Mouse (Mus musculus): ENCODE data around the gene Hoxb7.

The Hoxb7 gene

GRCm38 (mm10) chr11:96317608-96318367 lies 31.4 kb downstream of the Hoxb7 start, which contains the start of gene Hoxb4:
TSS of gene Hoxb4 (plus strand) at chr11:96318267.
- DNase-seq = no peak

GRCm38 (mm10) chr11:96318368-96319070 lies 32.1 kb downstream of the Hoxb7 start:
- no peak for DNase-seq

DNA sequence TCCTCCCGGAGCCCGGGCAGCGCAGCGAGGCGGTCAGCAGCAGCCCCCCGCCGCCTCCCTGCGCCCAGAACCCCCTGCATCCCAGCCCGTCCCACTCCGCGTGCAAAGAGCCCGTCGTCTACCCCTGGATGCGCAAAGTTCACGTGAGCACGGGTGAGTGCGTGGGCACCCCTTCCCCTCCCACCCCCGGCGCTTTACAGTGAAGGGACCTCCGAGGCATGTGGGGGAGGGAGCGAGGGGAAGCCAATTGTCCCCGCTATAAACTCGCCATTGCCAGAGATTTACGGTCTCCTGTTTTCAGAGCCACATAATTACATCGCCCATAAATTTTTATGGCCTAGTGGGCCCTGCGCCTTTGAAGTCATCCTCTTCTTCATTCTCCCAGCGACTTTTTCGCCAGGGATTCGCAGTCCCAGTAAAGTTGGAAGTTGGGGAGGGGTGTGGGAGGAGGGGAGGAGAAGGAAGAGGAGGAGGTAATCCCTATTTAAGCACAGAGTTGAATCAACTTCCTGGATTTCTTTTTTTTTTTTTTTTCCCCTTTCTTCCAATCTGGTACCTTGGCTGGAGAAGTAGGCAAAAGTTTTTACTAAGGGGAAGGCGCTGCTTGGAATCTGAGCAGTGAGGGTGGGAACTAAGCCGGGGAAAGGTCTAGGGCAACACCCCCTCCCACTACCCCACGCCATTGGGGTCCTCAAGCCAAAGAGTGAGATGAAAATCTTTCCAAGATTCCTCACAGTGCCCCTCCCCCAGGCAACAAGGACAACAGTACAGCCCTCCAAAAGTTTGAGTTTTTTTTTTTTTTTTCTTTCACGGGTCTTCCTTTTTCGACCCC lies 32.9 kb downstream of the Hoxb7 start:
- no peak for DNase-seq

GRCm38 (mm10) chr11:96319910-96320309 lies 33.5 kb downstream of the Hoxb7 start:
- no peak for DNase-seq

DNA sequence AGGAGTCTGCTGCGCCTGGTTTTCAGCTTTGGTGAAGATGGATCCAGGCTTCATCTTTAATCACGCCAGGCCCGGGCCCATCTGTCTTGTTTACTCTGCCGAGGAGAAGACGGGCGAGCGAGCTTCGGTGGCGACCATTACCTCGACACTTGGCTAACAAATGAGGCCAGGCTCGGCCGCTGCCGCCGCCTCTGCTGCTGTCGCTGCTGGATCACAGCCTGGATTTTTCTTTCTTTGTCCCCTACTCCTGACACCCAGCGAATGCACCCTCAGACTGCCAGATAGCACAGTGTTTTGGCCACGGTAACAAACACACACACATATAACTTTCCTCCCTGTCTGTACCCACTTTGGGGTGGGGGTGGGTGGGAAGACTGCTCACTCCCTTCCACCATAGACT lies 34.3 kb downstream of the Hoxb7 start:
- DNase-seq = no peak

DNA sequence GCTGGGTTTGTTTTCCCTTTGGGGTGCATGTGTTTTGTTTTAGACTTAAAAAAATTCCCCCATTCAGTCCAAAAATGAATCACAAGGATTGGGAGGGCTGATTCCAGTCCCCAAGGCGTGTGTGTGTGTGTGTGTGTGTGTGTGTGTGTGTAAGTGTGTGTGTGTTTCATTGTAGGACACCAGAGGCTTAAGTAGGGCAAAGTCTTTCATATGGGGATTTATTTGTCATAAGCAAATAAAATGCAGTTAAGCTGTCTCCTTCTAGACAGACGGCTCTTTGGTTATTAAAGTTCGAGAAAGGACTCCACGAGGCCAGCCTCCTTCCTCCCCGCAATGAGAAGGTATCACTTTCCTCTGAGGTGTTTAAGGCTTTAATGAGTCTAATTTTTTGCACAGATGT lies 35.4 kb downstream of the Hoxb7 start:
- no peak for DNase-seq

DNA sequence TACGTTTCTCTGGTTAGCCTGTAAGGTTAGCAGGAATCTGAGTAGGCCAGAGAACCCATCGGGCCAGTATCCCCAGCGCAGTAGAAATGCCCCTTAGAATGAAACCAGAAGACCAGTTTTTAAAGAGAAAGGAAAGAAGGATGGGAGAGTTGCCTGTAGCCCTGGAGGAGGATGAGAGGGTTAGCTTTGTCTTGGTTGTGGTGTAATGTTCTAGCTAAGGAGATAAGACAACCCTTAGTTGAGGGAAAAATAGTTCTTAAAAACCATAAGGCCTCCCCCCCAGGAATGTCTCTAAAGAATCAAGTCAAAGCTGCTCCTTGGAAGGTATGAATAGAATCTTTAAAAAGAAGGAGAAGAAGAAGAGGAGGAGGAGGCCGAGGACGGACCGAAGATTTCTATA lies 36.3 kb downstream of the Hoxb7 start:
- no peak for DNase-seq

DNA sequence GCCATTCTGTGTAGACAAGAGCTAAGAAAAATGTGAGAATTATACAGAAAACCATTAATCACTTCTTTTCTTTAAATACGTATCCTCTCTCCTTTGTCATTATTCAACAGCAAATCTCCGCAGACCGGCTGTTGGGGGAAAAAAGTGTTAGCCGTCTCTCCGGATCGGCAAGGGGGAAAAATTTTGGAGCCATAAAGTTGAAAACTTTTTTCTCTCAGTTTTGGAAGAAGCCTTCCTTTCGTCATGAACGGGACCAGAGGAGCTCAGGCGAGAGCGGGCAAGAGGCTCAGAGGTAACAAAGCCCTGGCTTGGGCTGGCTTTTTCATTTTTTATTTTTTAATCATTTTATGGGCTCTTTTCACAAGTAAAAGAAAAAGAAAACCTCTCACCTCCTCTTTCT lies 36.7 kb downstream of the Hoxb7 start, which contains the start of gene Hoxb3:
Hoxb3 (plus strand) TSS at position 173 of the 400 bp plus-strand sequence.
- no peak for DNase-seq

GRCm38 (mm10) chr11:96324125-96324524 lies 37.7 kb downstream of the Hoxb7 start:
- DNase-seq = no peak

DNA sequence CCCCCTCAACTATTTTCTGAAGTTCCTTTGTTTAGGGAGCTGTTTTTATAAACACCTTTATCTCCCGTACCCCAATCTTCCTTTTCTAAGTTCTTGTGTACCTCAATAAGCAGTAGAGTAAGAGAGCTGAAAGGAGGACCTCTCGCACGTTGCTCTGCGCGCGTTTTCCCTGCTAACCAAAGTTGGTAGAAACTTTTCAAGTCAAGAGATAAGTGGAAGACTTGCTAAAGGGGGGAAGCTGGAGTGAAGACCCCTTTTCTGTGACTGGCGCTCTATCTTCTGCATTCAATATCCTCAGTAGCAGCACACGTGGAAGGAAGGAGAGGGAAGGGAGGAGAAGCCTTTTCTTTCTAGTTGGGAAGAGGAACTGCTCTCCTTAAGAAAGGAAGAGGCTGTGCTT lies 38.5 kb downstream of the Hoxb7 start:
- no peak for DNase-seq

GRCm38 (mm10) chr11:96325747-96326212 lies 39.4 kb downstream of the Hoxb7 start:
- DNase-seq = no peak

DNA sequence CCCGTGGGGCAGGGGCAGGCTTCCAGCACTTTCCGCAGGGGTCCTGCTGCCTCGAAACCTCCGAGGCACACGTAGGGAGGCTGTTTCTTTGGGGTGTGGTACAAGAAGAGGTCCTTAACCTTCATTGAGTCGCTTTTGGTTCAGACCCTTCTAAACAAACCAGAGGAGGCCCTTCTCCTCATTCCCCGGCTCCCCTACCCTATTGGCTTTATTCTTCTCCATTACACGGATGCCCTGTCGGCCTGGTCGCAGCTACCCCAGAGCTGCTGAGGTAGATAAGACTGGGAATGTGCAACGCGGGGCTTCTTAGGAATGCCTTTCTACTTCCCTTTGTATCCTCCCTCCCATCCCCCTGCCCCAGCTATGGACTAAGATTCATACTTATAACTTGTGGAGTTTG lies 40.3 kb downstream of the Hoxb7 start:
- DNase-seq = no peak

GRCm38 (mm10) chr11:96327122-96327521 lies 40.7 kb downstream of the Hoxb7 start:
- no peak for DNase-seq

DNA sequence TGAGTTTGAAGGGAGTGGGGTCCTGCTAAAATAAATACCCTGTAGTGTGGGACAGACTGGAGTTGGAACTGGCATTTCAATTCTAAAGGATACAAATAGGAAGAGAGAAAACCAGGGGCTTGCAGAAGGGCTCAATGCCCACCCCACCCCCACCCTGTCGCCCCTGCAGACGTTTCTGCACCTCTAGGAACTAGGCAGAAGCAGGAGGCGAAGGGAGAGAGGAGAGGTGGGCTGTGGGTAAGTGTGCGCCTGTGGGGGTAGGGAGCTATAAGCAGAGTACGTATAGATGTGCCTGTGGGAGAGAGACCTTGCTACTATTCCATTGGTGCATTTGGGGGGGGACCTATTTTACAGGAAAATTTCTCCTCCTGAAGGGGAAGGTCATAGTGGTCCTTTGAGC lies 41.3 kb downstream of the Hoxb7 start:
- DNase-seq = no peak

DNA sequence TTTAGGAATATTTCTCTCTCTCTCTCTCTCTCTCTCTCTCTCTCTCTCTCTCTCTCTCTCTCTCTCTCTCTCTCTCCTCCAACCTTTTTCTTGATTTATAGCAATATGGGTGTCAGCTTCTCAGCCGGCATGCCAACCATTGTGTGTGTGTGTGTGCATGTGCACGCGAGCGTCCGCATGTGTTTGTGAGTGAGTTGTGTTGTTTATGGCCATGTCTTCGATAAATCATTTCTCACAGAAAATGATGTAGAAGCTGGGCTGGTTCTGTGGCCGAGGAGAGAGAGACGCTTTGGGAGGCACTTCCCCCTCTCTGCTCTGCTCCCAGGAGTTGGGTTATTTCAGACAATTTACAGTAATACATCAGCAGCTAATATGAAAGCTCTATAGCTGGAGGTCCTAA lies 42.2 kb downstream of the Hoxb7 start:
- no peak for DNase-seq

GRCm38 (mm10) chr11:96332105-96332504 lies 45.7 kb downstream of the Hoxb7 start:
- no peak for DNase-seq

DNA sequence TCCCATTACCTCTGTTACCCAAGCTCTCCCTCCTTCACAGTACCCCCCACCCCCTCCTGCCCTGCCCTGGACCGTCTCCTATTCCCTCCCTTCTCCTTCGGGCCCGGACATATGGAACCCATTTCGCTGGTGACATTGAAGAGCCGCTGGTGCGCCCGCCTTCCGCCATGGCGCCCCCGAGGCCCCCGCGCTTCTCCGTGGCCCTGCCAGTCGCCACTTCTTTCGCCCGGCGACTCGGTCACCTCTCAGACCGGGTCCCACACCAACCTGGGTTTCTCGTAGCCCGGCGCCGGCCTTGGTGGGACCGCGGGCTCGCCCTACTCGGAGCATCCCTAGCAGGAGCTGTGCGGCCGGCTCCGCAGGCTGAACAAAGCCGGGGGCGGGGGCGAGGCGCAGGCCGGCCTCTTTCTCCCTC lies 46.2 kb downstream of the Hoxb7 start:
- DNase-seq = no peak

GRCm38 (mm10) chr11:96333241-96334001 lies 47.0 kb downstream of the Hoxb7 start:
- no peak for DNase-seq

DNA sequence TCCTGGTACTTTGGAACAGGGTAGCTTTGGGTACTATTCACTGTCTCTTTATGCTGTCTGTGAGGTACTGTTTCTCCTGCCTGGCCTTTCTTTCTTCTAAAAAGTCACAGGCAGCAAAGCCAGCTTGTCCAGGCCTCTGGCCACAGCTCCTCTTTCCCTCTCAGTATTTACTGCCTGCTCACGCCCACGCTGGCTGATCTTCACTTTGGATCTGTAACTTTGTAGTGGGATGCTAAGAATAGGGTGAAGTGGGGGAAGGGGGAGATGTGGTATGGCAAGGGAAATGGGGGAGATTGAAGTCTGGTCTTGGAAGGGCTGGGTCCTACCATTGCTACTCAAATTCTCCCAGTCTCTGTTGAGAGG lies 47.6 kb downstream of the Hoxb7 start:
- DNase-seq = no peak

DNA sequence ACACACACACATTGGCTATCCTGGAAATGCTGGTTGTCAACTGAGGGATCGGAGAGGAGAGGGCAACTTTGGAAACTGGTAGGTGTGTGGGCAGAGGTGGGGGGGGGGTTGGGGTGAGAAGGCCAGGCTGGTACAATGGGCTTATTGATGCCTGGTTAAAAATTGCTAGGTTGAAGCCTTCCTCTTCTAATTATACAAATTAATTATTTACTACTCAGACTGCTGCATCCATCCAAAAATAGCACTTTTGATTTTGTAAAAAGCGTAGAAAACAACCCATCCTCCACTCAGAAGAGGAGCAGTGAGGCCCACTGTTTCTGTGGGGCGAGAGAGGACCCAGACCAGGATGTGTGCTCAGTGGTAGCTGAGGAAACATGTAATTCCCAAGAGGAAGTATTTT lies 48.6 kb downstream of the Hoxb7 start:
- no peak for DNase-seq

DNA sequence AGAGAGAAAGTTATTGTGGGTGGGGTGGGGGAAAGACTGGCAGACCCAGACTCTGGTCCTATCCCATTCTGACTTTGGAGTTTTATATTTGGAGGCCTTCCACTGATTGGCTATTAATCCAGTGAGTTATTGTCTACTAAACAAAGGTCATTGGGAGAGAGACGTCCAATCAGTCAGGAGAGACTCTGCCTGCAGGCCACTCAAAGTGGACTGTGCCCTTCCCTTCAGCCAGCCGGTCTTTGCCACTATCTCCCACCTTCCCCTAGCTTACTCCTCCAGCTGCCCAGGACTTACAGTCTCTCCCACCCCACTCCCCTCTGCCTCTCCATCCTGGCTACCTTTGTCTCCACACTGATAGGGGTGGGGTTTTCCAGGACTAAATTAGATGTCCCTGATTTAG lies 50.2 kb downstream of the Hoxb7 start:
- DNase-seq = no peak

GRCm38 (mm10) chr11:96337026-96337425 lies 50.6 kb downstream of the Hoxb7 start:
- no peak for DNase-seq
